Mouse (Mus musculus): Measurements from ENCODE around the gene Magi1. TPM values are rescaled to one million over a fixed set of nuclear protein-coding genes. Genes with fewer than 3 reads are reported as not detected.

The Magi1 gene
- polyA plus RNA-seq, 1 experiment from 2014 or later, result 8.3 TPM

GRCm38 (mm10) chr6:94124279-94124678, 159.4 kb downstream of the Magi1 start:
- ATAC-seq (ENCODE audit: insufficient number of reproducible peaks, low FRiP score, low TSS enrichment, low read depth), result no peak
- H3K4me1 ChIP-seq, result peaks cover 32% of the 10 kb centered on the region
- H3K9ac ChIP-seq, result no peak overlapping the region
- H3K27ac ChIP-seq, result no peak overlapping the region
- H3K27me3 ChIP-seq, result no peaks in the 10 kb centered on the region
- no peak overlapping the region for H3K4me3 ChIP-seq
- no peaks in the 10 kb centered on the region for H3K9me3 ChIP-seq
- WGBS, result 35% methylated on average over 2 of the region's 2 CpGs
- H3K36me3 ChIP-seq, result no peaks in the 10 kb centered on the region
- no peak overlapping the region for H3K4me2 ChIP-seq

GRCm38 (mm10) chr6:94122566-94123150, 161.1 kb downstream of the Magi1 start:
- Histone ChIP-seq H3K4me2 (peak overlapping the region; percentile 22; the same call in 1 of the 2 replicates), H3K4me3 (no peak overlapping the region), H3K27me3 (no peaks in the 10 kb centered on the region), H3K9ac (no peak overlapping the region), H3K27ac (no peak overlapping the region), H3K9me3 (no peaks in the 10 kb centered on the region), H3K36me3 (no peaks in the 10 kb centered on the region), H3K4me1 (peaks cover 32% of the 10 kb centered on the region)
- 27% methylated on average over 8 of the region's 8 CpGs for WGBS
- peak; percentile 24; the same call in 1 of the 2 replicates for ATAC-seq (ENCODE audit: insufficient number of reproducible peaks, low FRiP score, low TSS enrichment, low read depth)

GRCm38 (mm10) chr6:94121488-94121887, 162.2 kb downstream of the Magi1 start:
- H3K9ac ChIP-seq, result no peak overlapping the region
- no peaks in the 10 kb centered on the region for H3K9me3 ChIP-seq
- H3K4me1 ChIP-seq, result peaks cover 37% of the 10 kb centered on the region
- H3K27ac ChIP-seq, result no peak overlapping the region
- H3K4me3 ChIP-seq, result no peak overlapping the region
- no peak overlapping the region for H3K4me2 ChIP-seq
- no peaks in the 10 kb centered on the region for H3K27me3 ChIP-seq
- no peaks in the 10 kb centered on the region for H3K36me3 ChIP-seq
- WGBS, result 22% methylated on average over 5 of the region's 5 CpGs
- ATAC-seq (ENCODE audit: insufficient number of reproducible peaks, low FRiP score, low TSS enrichment, low read depth), result no peak

GRCm38 (mm10) chr6:94116434-94117432, 167.0 kb downstream of the Magi1 start:
- Histone ChIP-seq H3K36me3 (no peaks in the 10 kb centered on the region), H3K4me1 (peaks cover 21% of the 10 kb centered on the region), H3K9me3 (no peaks in the 10 kb centered on the region), H3K4me2 (no peak overlapping the region), H3K27me3 (no peaks in the 10 kb centered on the region), H3K27ac (no peak overlapping the region), H3K4me3 (no peak overlapping the region), H3K9ac (no peak overlapping the region)
- no peak for ATAC-seq (ENCODE audit: insufficient number of reproducible peaks, low FRiP score, low TSS enrichment, low read depth)
- 39% methylated on average over 6 of the region's 6 CpGs for WGBS

GRCm38 (mm10) chr6:94111833-94112232, 171.9 kb downstream of the Magi1 start:
- H3K27ac ChIP-seq, result no peak overlapping the region
- no peak for ATAC-seq (ENCODE audit: insufficient number of reproducible peaks, low FRiP score, low TSS enrichment, low read depth)
- H3K4me1 ChIP-seq, result peaks cover 20% of the 10 kb centered on the region; the same call in 1 of the 2 replicates
- H3K4me3 ChIP-seq, result no peak overlapping the region
- no peak overlapping the region for H3K4me2 ChIP-seq
- H3K9me3 ChIP-seq, result no peaks in the 10 kb centered on the region
- no peak overlapping the region for H3K9ac ChIP-seq
- H3K27me3 ChIP-seq, result no peaks in the 10 kb centered on the region
- H3K36me3 ChIP-seq, result no peaks in the 10 kb centered on the region

GRCm38 (mm10) chr6:94107401-94108107, 176.2 kb downstream of the Magi1 start:
- H3K9ac ChIP-seq, result no peak overlapping the region
- no peak overlapping the region for H3K4me2 ChIP-seq
- 20% methylated on average over 11 of the region's 11 CpGs for WGBS
- H3K36me3 ChIP-seq, result no peaks in the 10 kb centered on the region
- 0 out of 2 replicates have a peak, but pooled peaks have one; percentile 19 for ATAC-seq (ENCODE audit: insufficient number of reproducible peaks, low FRiP score, low TSS enrichment, low read depth)
- no peaks in the 10 kb centered on the region for H3K27me3 ChIP-seq
- H3K4me1 ChIP-seq, result peaks cover 20% of the 10 kb centered on the region
- no peak overlapping the region for H3K4me3 ChIP-seq
- H3K27ac ChIP-seq, result no peak overlapping the region
- no peaks in the 10 kb centered on the region for H3K9me3 ChIP-seq

GRCm38 (mm10) chr6:94103581-94103980, 180.1 kb downstream of the Magi1 start:
- H3K4me3 ChIP-seq, result no peak overlapping the region
- no peaks in the 10 kb centered on the region for H3K9me3 ChIP-seq
- no peak overlapping the region for H3K27ac ChIP-seq
- H3K36me3 ChIP-seq, result no peaks in the 10 kb centered on the region
- H3K27me3 ChIP-seq, result no peaks in the 10 kb centered on the region
- ATAC-seq (ENCODE audit: insufficient number of reproducible peaks, low FRiP score, low TSS enrichment, low read depth), result no peak
- WGBS, result 41% methylated on average over 3 of the region's 3 CpGs
- H3K4me2 ChIP-seq, result no peak overlapping the region
- peaks cover 28% of the 10 kb centered on the region for H3K4me1 ChIP-seq
- H3K9ac ChIP-seq, result no peak overlapping the region

GRCm38 (mm10) chr6:94101256-94101655, 182.5 kb downstream of the Magi1 start:
- no peaks in the 10 kb centered on the region for H3K9me3 ChIP-seq
- H3K9ac ChIP-seq, result no peak overlapping the region
- no peak for ATAC-seq (ENCODE audit: insufficient number of reproducible peaks, low FRiP score, low TSS enrichment, low read depth)
- H3K4me1 ChIP-seq, result peaks cover 16% of the 10 kb centered on the region
- no peak overlapping the region for H3K4me3 ChIP-seq
- H3K27me3 ChIP-seq, result no peaks in the 10 kb centered on the region
- no peaks in the 10 kb centered on the region for H3K36me3 ChIP-seq
- H3K4me2 ChIP-seq, result no peak overlapping the region
- 47% methylated on average over 5 of the region's 5 CpGs for WGBS
- no peak overlapping the region for H3K27ac ChIP-seq

- H3K9me3 ChIP-seq, result no peaks in the 10 kb centered on the region
- H3K9ac ChIP-seq, result no peak overlapping the region
- H3K4me2 ChIP-seq, result no peak overlapping the region
- no peak overlapping the region for H3K4me3 ChIP-seq
- no peaks in the 10 kb centered on the region for H3K4me1 ChIP-seq
- no peak for ATAC-seq (ENCODE audit: insufficient number of reproducible peaks, low FRiP score, low TSS enrichment, low read depth)
- no peaks in the 10 kb centered on the region for H3K36me3 ChIP-seq
- no peaks in the 10 kb centered on the region for H3K27me3 ChIP-seq
- H3K27ac ChIP-seq, result no peak overlapping the region
- WGBS, result 46% methylated on average over 4 of the region's 4 CpGs
Measured at GRCm38 (mm10) chr6:94094924-94095685, 188.6 kb downstream of the Magi1 start.

GRCm38 (mm10) chr6:94092969-94093597, 190.6 kb downstream of the Magi1 start:
- no peak overlapping the region for H3K9ac ChIP-seq
- no peak for ATAC-seq (ENCODE audit: insufficient number of reproducible peaks, low FRiP score, low TSS enrichment, low read depth)
- H3K4me2 ChIP-seq, result no peak overlapping the region
- H3K4me3 ChIP-seq, result no peak overlapping the region
- no peaks in the 10 kb centered on the region for H3K4me1 ChIP-seq
- H3K36me3 ChIP-seq, result no peaks in the 10 kb centered on the region
- H3K9me3 ChIP-seq, result no peaks in the 10 kb centered on the region
- H3K27me3 ChIP-seq, result no peaks in the 10 kb centered on the region
- H3K27ac ChIP-seq, result no peak overlapping the region
- WGBS, result 67% methylated on average over 8 of the region's 8 CpGs

GRCm38 (mm10) chr6:94092500-94092899, 191.2 kb downstream of the Magi1 start:
- Histone ChIP-seq H3K4me2 (no peak overlapping the region), H3K9ac (no peak overlapping the region), H3K4me3 (no peak overlapping the region), H3K27ac (no peak overlapping the region), H3K4me1 (no peaks in the 10 kb centered on the region), H3K36me3 (no peaks in the 10 kb centered on the region), H3K27me3 (no peaks in the 10 kb centered on the region), H3K9me3 (no peaks in the 10 kb centered on the region)
- 45% methylated on average over 4 of the region's 4 CpGs for WGBS
- no peak for ATAC-seq (ENCODE audit: insufficient number of reproducible peaks, low FRiP score, low TSS enrichment, low read depth)

All from limb, embryonic 15.5 days (tissue).